Mouse (Mus musculus): ENCODE results near the gene Napb. TPM values are rescaled to one million over a fixed set of nuclear protein-coding genes. Genes with fewer than 3 reads are reported as not detected.
A peak's percentile ranks its signal among the peaks of the same experiment; 100 is the strongest.

Napb gene
- polyA plus RNA-seq, 1 experiment from 2014 or later: 2.5 TPM

DNA sequence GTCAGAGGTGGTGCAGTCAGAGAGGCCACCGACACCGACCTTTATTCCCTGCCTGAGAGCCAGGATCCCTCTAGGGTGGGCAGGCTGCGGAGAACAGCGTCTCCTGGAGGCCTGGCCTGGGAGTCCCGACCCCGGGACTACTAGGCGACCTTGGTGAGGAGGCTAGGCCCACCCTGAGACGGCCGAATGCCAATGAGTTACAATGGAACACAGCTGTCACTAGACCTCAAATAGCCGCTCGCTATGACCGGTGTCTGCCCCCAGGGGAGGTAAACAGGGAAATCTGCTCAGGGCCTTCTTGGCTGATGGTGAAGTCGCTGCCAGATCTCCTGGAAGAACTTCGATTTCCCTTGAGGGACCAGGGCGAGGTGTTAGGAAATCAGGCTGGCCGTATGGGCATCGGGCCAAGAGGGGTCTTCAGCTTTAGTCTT, 50.8 kb downstream of the Napb start:
- Histone ChIP-seq H3K27me3 (ENCODE audit: insufficient read depth, poor library complexity, severe bottlenecking) (no peaks in the 10 kb centered on the region), H3K9me3 (no peaks in the 10 kb centered on the region), H3K4me3 (peak overlapping the region; percentile 79), H3K4me1 (peaks cover 45% of the 10 kb centered on the region), H3K36me3 (peaks cover 38% of the 10 kb centered on the region), H3K27ac (peak overlapping the region; percentile 91)
- no peak for DNase-seq (ENCODE audit: low spot score)
- 5% methylated on average over 17 of the region's 17 CpGs for WGBS

DNA sequence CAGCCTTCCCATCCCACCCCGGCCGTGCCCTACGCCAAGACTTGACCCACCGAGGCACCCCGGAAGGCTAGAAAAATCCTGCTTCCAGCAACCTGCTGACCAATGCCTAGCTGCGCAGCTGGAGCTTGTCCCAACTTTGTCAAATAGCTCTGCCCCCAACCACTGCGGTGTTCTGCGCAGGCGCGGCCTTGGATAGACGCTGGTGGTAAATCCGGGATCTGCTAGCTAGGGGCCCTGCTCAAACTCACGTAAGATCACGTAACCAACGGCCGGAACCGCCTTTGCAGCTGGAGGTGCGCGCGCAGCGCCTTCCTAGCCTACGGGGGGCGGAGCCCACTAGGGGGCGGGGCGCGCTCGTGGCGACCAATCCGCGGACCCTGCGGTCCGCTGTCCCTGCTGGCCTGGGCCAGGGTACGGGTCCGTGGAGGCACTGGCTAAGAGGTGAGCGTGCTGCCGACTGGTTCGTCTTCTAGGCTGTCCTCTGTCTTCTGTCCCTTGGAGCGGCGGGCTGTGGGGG, 51.4 kb downstream of the Napb start, which contains the start of gene Gzf1:
Gene Gzf1 (plus strand): TSS at position 249 of the 517 bp plus-strand sequence.
- H3K36me3 ChIP-seq: peaks cover 38% of the 10 kb centered on the region
- peak within 1 kb of the TSS; percentile 91 for H3K27ac ChIP-seq
- peak; percentile 99 for DNase-seq (ENCODE audit: low spot score)
- H3K27me3 ChIP-seq (ENCODE audit: insufficient read depth, poor library complexity, severe bottlenecking): no peaks in the 10 kb centered on the region
- H3K4me1 ChIP-seq: peaks cover 45% of the 10 kb centered on the region
- WGBS: 0% methylated on average over 39 of the region's 39 CpGs
- H3K4me3 ChIP-seq: peak within 1 kb of the TSS; percentile 79
- H3K9me3 ChIP-seq: no peaks in the 10 kb centered on the region

DNA sequence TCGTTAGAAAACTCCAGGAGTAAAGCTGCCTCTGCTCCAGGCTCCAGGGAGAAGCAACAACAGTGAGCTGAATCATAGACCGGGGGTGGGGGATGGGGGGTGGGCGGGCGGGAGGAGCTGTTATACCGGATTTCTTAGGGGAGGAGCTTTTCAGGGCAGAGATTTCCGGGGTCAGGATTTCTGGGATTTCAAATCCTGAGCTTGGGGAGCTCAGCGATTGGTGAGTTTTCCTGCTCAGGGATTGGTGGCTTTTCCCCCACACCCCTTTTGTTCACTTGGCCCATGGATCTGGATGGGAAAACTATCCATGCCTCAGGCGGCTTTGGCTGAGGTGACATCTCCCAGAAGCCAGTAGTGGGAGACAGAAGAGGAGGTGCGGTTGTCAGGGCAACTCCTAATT, 52.9 kb downstream of the Napb start:
- peak overlapping the region; percentile 91 for H3K27ac ChIP-seq
- WGBS: 2% methylated on average over 9 of the region's 9 CpGs
- no peaks in the 10 kb centered on the region for H3K27me3 ChIP-seq (ENCODE audit: insufficient read depth, poor library complexity, severe bottlenecking)
- peaks cover 46% of the 10 kb centered on the region for H3K4me1 ChIP-seq
- peak overlapping the region; percentile 79 for H3K4me3 ChIP-seq
- H3K9me3 ChIP-seq: no peaks in the 10 kb centered on the region
- H3K36me3 ChIP-seq: peaks cover 38% of the 10 kb centered on the region
- peak; percentile 91 for DNase-seq (ENCODE audit: low spot score)

DNA sequence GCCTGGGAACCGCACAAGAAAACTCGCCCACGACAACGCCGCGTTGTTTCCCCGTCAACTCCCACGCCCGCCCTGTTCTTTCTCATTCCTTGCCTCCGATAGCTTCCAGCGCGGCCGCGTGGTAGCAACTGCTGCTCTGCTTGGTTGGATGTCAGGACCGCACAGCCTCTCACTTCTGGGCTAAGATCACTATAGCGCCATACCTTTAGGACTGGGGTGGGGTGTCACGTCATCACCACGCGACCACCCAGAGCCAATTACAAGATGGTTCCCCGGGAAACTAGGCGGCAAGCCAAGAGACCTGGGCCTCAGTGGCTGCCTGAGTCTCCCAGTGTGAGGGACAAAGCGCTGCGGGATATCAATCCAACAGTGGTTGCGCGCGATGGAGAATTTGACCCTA, 54.5 kb downstream of the Napb start:
- peak; percentile 95 for DNase-seq (ENCODE audit: low spot score)
- WGBS: 3% methylated on average over 26 of the region's 26 CpGs
- Histone ChIP-seq H3K4me3 (peak overlapping the region; percentile 60), H3K27ac (peak overlapping the region; percentile 86), H3K9me3 (no peaks in the 10 kb centered on the region), H3K4me1 (peaks cover 58% of the 10 kb centered on the region), H3K36me3 (peaks cover 26% of the 10 kb centered on the region), H3K27me3 (ENCODE audit: insufficient read depth, poor library complexity, severe bottlenecking) (no peaks in the 10 kb centered on the region)

DNA sequence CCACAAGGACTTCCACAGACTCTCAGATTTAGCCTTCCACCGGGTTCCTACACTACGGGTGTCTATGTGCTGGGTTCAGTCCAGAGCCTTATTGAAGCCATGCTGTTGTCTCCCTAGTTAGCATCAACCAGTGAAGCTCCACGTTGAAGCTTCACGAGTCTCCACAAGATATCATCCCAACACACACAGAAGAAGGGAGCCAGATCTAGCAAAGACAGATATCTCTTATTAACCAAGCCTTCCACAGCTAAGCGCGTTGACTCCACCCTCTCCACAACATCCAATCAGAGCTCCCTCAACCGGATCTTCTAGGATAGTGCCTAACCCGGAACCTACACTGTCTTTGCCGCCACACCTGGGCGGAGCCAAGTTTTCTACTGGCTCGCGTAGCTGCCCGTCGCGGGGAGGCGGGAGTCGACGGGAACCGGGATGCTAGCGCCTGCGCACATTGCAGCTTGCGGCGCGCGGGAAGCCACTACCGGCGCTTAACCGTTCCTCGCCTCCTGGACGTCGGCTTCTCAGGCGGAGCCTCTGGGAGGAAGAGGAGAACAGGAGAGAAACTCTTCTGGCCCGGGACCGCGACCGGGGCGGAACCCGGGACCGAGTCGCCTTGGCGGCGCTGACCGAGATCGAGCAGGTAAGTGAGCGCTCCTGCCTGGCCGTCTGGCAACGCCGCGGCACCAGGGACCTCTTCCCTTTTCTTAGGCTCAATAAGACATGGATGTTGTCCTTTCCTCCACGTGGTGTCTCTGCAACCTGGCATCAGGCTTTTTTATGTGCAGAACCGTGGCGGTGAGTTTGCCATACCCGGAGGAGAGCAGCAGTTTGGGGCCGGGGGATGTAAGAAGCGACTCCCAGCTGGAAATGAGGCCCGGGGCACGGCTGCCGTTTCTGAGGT, 59.8 kb downstream of the Napb start, which contains the start of gene Nxt1:
Gene Nxt1 (plus strand): TSS at position 403 of the 898 bp plus-strand sequence.
- H3K36me3 ChIP-seq: peaks cover 26% of the 10 kb centered on the region
- H3K9me3 ChIP-seq: no peaks in the 10 kb centered on the region
- DNase-seq (ENCODE audit: low spot score): peak; percentile 99
- peaks cover 23% of the 10 kb centered on the region; the same call in 1 of the 2 replicates for H3K4me1 ChIP-seq
- 1% methylated on average over 58 of the region's 58 CpGs for WGBS
- H3K27me3 ChIP-seq (ENCODE audit: insufficient read depth, poor library complexity, severe bottlenecking): no peaks in the 10 kb centered on the region
- peak within 1 kb of the TSS; percentile 89 for H3K27ac ChIP-seq
- peak within 1 kb of the TSS; percentile 83 for H3K4me3 ChIP-seq

DNA sequence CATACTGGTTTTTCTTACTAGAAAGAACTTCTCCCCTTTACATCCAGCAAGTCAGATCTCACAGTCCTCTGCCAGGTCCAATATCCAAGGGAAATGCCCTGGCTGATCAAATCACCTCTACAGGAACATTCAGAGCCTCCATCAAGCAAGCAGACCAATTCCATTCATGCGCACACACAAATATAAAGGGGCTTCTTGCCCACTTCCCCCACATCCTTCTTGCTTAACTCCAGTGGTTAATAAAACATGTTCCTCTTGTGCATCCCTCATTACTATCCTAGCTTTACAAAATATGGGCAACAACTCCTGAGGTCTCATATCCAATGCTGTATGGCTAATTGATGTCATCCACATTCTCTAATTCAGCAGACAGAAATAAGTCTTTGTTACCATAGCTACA, 68.8 kb downstream of the Napb start:
- no peak overlapping the region for H3K4me3 ChIP-seq
- no peaks in the 10 kb centered on the region for H3K9me3 ChIP-seq
- DNase-seq (ENCODE audit: low spot score): no peak
- no peaks in the 10 kb centered on the region for H3K27me3 ChIP-seq (ENCODE audit: insufficient read depth, poor library complexity, severe bottlenecking)
- H3K36me3 ChIP-seq: no peaks in the 10 kb centered on the region
- H3K27ac ChIP-seq: no peak overlapping the region
- no peaks in the 10 kb centered on the region for H3K4me1 ChIP-seq
- 87% methylated on average over 1 of the region's 1 CpGs for WGBS

DNA sequence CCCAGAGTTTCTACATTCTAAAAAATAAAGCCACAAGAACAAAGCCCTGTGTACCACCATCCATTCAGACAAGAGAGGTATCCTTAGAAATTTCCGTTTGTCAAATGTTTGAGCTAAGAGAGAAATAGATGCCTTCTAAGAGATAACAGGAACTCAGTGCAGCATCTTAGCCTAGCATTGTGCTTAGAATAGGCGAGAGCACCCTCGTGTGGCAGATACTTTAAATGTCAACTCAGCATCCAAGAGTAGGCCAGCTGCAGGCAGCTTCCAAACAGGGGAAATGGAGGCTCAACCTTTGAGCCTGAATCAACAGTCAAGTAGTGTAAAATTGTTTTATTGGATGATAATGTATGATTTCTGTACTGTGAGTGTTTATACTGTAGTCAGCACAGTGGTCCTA, 77.3 kb downstream of the Napb start:
- Histone ChIP-seq H3K36me3 (no peaks in the 10 kb centered on the region), H3K4me3 (no peak overlapping the region), H3K27me3 (ENCODE audit: insufficient read depth, poor library complexity, severe bottlenecking) (no peaks in the 10 kb centered on the region), H3K4me1 (no peaks in the 10 kb centered on the region), H3K9me3 (no peaks in the 10 kb centered on the region), H3K27ac (no peak overlapping the region)
- DNase-seq (ENCODE audit: low spot score): no peak
- WGBS: 1% methylated on average over 3 of the region's 3 CpGs

DNA sequence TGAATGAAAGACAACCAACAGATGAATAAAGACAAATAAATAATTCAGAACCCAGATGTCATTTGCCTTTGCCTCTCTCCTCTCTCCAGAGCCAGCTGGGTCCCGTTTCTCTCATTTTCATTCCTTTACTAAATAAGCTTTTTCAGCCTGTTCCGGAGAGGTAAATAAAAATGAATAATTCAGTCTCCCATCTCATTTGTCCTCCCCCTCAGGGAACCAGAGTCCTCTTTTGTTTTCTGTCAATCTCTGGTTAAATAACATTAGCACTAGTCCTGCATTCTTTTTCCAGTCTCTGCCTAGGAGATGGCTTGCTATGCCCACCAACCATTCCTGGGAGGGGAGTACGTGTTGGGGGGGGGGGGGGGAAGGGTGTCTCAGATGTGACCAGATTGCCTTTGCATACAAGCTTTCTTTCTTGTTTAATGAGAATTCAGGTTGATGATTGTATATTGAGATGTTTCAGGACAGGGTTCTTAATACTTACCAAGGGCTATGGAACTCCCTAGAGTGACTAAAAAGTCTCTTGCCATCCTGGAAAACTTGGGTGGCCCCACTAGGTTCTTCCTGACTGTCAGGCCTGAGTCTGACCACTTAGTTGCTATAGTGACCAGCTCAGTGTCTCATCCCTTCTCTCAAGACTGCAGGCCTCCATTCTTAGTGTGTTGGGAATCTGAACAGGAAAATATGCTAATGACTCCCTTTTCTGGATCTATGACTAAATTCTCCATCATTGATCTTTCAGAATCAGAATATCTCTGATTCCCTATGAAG, 81.5 kb downstream of the Napb start:
- no peak for DNase-seq (ENCODE audit: low spot score)

DNA sequence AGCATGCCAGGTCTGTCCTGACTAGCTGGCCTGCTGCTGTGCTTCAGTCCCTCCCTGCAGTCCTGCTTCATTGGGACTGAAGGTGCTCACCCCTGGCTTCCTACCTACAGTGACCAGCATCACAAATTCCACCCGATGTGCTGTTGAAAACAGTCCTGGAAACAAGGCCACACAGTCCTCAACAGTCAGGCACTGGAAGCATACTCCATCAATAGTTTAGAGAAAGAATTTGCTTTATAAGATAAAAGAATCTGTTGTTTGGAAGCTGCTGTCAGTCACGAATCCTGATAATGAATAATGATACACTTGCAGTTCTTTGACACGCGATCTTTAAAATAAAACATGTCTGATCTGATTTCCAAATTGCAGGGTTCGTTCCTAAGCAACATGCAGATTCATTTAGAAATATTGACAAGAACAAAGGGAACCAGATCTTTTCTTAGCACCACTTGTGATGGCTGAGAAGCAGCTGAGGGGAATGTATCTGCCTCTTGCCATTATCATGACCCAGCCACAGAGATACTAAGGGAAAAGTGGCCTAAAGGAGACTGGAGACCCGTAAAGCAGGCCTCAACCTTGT, 87.8 kb downstream of the Napb start:
- Histone ChIP-seq H3K4me1 (no peaks in the 10 kb centered on the region), H3K36me3 (no peaks in the 10 kb centered on the region), H3K4me3 (no peak overlapping the region), H3K27me3 (ENCODE audit: insufficient read depth, poor library complexity, severe bottlenecking) (no peaks in the 10 kb centered on the region), H3K9me3 (no peaks in the 10 kb centered on the region), H3K27ac (no peak overlapping the region)
- DNase-seq (ENCODE audit: low spot score): no peak
- 78% methylated on average over 6 of the region's 6 CpGs for WGBS

More for the DNA sequence above, 81.5 kb downstream of the Napb start:
- no peaks in the 10 kb centered on the region for H3K9me3 ChIP-seq
- no peaks in the 10 kb centered on the region for H3K4me1 ChIP-seq
- WGBS: 49% methylated on average over 3 of the region's 3 CpGs
- no peaks in the 10 kb centered on the region for H3K27me3 ChIP-seq (ENCODE audit: insufficient read depth, poor library complexity, severe bottlenecking)
- H3K36me3 ChIP-seq: no peaks in the 10 kb centered on the region
- H3K27ac ChIP-seq: no peak overlapping the region
- no peak overlapping the region for H3K4me3 ChIP-seq

Other genes with a start within 250 kb of the Napb start
- gene Nxt1, start 59.9 kb downstream of the Napb start, polyA plus RNA-seq (2016; fragmentation: Nextera tagmentation; extraction: Ambion mirVana): 75.2 and 102 TPM in 2 replicates
- gene Gzf1, start 51.4 kb downstream of the Napb start, polyA plus RNA-seq (2016; fragmentation: Nextera tagmentation; extraction: Ambion mirVana): 16.9 and 18.3 TPM in 2 replicates
- gene Cstl1, start 17.9 kb upstream of the Napb start, polyA plus RNA-seq (2016; fragmentation: Nextera tagmentation; extraction: Ambion mirVana): not detected in 2 replicates
- gene Cst11, start 39.0 kb upstream of the Napb start, polyA plus RNA-seq (2016; fragmentation: Nextera tagmentation; extraction: Ambion mirVana): not detected in 2 replicates
- not detected in 2 replicates for gene 8030411F24Rik, start 49.5 kb upstream of the Napb start, polyA plus RNA-seq (2016; fragmentation: Nextera tagmentation; extraction: Ambion mirVana)
- not detected in 2 replicates for gene Cst12, start 56.9 kb upstream of the Napb start, polyA plus RNA-seq (2016; fragmentation: Nextera tagmentation; extraction: Ambion mirVana)
- gene Cst8, start 66.3 kb upstream of the Napb start, polyA plus RNA-seq (2016; fragmentation: Nextera tagmentation; extraction: Ambion mirVana): not detected in 2 replicates
- gene Cst13, start 87.6 kb upstream of the Napb start, polyA plus RNA-seq (2016; fragmentation: Nextera tagmentation; extraction: Ambion mirVana): not detected in 2 replicates
- 0.74 and 0.80 TPM in 2 replicates for gene Cst9, start 102.7 kb upstream of the Napb start, polyA plus RNA-seq (2016; fragmentation: Nextera tagmentation; extraction: Ambion mirVana)
- not detected in 2 replicates for gene 9230104L09Rik, start 132.6 kb upstream of the Napb start, polyA plus RNA-seq (2016; fragmentation: Nextera tagmentation; extraction: Ambion mirVana)
- gene Cst3, start 143.2 kb upstream of the Napb start, polyA plus RNA-seq (2016; fragmentation: Nextera tagmentation; extraction: Ambion mirVana): 567 and 803 TPM in 2 replicates